Mouse (Mus musculus): ENCODE data around the gene Neu1. TPM values are rescaled to one million over a fixed set of nuclear protein-coding genes. Genes with fewer than 3 reads are reported as not detected.

Neu1 gene
- 10 to 100 TPM; 10.8 to 10.9 TPM for total RNA-seq (2021)
- long read RNA-seq, experiment 1, transcript Neu1-201 (6 exons, 2,474 nt): major isoform, 10 of 14 reads
- long read RNA-seq, experiment 1, partial matches to known transcripts: 3 of 14 reads
- long read RNA-seq, experiment 1, other reads (novel, unspliced or antisense): 1 of 14 reads
- long read RNA-seq, experiment 2, transcript Neu1-201 (6 exons, 2,474 nt): major isoform, 16 of 20 reads
- long read RNA-seq, experiment 2, partial matches to known transcripts: 1 of 20 reads
- long read RNA-seq, experiment 2, other reads (novel, unspliced or antisense): 2 of 20 reads

- peak; percentile 95 to 99 for DNase-seq (ENCODE audit: low spot score in 2 of 2)
Measured at GRCm38 (mm10) chr17:34931061-34931734, at the start of gene Neu1. Gene Neu1 (plus strand): TSS chr17:34931253.

GRCm38 (mm10) chr17:34881683-34882310, 49.3 kb upstream of the Neu1 start, which contains the start of gene Gm20547:
Gene Gm20547 (minus strand): TSS chr17:34882042.
- no peak for DNase-seq (ENCODE audit: low spot score in 2 of 2)

DNA sequence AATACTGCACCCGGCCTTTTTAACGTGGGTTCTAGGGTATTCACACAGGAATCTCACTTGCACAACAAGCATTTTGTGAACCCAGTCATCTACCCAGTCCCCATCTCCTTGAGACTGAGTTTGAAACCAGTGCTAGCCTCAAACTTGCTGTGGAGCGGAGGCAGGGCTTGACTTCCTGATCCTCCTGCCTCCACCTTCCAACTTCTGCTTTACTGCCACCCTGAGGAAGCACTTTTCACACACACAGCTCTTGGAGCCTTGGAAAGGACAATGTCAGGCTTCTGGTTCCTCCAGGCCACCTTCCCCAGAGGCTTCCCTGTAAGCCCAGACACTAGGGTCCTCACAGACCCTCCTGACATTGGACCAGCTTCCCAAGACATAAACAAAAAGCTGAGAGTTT, 47.7 kb upstream of the Neu1 start:
- no peak for DNase-seq (ENCODE audit: low spot score in 2 of 2)

DNA sequence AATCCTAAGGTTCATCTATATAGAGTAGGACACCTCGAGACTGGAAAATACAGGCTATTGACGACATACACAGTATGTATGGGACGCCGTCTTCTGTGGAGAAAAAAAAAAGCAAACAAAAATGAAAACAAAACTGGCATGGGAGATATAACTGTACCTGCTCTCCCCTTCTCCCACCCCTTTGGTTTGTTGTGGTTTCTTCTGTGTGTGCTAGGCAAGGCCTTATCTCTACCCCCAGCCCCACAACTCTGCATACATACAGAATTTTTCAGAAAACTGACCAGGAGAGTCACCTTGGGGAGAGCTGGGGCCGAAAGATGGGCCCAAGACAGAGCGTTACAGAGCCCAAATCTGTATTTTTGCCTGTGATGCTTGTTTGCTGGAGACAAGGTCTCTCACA, 46.3 kb upstream of the Neu1 start:
- no peak for DNase-seq (ENCODE audit: low spot score in 2 of 2)

GRCm38 (mm10) chr17:34885615-34886014, 45.4 kb upstream of the Neu1 start:
- no peak for DNase-seq (ENCODE audit: low spot score in 2 of 2)

DNA sequence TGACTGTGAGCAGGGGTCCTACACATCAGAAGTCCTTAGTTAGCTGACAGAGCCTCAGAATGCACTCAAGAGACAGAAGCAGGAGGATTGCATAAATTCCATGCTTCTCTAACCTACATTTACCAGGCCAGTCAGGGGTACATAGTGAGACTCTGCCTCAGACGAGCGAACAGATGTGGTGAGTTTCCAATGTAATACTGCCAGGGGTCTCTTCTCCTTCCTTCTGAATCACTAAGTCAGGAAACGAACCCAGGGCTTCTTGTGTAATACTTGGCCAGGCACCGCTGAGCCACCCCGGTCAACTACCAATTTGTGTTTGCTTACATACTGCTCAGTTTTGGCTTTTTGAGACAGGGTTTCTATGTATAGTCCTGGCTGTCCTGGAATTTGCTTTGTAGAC, 43.1 kb upstream of the Neu1 start:
- DNase-seq (ENCODE audit: low spot score in 2 of 2): no peak

GRCm38 (mm10) chr17:34890074-34890743, 40.8 kb upstream of the Neu1 start:
- DNase-seq (ENCODE audit: low spot score in 2 of 2): no peak

DNA sequence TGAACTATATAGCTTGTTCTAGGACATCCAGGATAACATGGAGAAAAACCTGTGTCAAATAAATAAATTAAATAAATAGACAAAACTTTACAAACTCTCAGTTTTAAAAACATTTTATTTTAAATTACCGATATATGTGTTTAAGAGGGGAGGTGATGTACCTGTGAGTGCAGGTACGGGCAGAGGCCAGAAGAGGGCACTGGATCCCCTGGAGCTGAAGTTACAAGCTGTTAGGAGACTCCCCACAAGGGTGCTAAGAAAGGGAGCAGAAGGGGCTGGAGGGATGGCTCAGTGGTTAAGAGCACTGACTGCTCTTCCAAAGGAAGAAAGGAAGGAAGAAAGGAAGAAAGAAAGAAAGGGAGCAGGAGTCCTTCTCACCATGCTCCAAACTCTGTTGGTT, 39.7 kb upstream of the Neu1 start:
- no peak for DNase-seq (ENCODE audit: low spot score in 2 of 2)

GRCm38 (mm10) chr17:34893072-34893824, 37.8 kb upstream of the Neu1 start:
- no peak for DNase-seq (ENCODE audit: low spot score in 2 of 2)

DNA sequence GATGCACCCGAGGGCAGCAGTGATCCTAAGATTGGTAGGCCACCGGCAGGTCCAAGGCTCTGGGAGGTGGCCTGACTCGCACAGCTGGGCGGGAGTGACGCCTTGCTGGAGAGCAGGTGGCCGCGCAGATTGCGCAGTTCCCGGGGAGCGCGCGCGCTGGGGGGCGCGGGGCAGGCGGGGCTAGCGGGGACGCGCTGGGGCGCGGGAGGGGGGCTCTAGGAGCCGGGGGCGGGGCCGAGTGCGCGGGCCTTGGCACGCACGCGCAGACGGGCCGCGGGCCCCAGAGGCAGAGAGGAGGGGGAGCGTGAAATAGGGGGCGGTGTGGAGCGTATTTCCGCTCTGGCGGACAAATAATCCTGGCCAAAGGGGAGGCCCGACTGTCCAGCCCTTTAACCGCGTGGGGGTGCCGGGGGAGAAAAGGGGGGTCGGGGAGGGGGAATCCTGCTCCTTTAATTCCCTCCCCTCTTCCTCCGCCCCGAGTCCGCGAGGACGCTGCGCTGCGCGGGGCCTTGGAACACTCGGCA, 36.9 kb upstream of the Neu1 start:
- peak; percentile 91 to 94 for DNase-seq (ENCODE audit: low spot score in 2 of 2)

GRCm38 (mm10) chr17:34894801-34895530, 36.1 kb upstream of the Neu1 start:
- DNase-seq (ENCODE audit: low spot score in 2 of 2): peak in 1 of 2 experiments; percentile 60

GRCm38 (mm10) chr17:34895724-34896123, 35.3 kb upstream of the Neu1 start:
- DNase-seq (ENCODE audit: low spot score in 2 of 2): no peak

DNA sequence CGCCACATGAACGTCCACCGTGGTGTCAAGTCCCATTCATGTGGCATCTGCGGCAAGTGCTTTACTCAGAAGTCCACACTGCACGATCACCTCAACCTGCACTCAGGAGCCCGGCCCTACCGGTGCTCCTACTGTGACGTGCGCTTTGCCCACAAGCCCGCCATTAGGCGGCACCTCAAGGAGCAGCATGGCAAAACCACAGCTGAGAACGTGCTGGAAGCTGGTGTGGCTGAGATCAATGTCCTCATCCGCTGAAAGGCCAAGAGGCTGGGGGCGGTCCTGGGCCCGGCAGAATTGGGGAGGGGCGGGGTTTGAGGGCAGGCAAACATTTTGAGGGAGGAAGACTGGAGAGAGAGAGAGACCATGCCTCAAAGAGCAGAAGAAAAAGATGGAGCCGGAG, 34.7 kb upstream of the Neu1 start:
- DNase-seq (ENCODE audit: low spot score in 2 of 2): no peak

GRCm38 (mm10) chr17:34897373-34898159, 33.5 kb upstream of the Neu1 start:
- DNase-seq (ENCODE audit: low spot score in 2 of 2): peak in 1 of 2 experiments; percentile 53

- DNase-seq (ENCODE audit: low spot score in 2 of 2): peak; percentile 68 to 85
Measured at GRCm38 (mm10) chr17:34898160-34898586, 32.9 kb upstream of the Neu1 start, which contains the start of the genes C2 and Ehmt2. Gene C2 (minus strand): TSS chr17:34898265. Gene Ehmt2 (plus strand): TSS chr17:34898469.

DNA sequence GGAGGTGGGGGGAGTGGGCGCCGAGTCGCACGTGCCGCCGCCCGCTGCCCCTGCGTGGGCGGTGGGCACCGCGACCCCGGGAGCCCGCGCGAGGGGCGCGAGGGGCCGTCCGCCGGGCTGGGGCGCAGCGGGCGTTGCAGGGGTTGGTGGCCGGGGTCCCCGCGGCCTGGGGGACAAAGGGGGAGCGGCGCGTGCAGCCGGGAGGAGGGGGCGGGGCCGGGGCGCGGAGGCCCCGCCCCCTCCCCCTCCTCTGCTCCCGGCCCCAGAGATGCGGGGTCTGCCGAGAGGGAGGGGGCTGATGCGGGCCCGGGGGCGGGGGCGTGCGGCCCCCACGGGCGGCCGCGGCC, 32.4 kb upstream of the Neu1 start:
- DNase-seq (ENCODE audit: low spot score in 2 of 2): peak in 1 of 2 experiments; percentile 47

DNA sequence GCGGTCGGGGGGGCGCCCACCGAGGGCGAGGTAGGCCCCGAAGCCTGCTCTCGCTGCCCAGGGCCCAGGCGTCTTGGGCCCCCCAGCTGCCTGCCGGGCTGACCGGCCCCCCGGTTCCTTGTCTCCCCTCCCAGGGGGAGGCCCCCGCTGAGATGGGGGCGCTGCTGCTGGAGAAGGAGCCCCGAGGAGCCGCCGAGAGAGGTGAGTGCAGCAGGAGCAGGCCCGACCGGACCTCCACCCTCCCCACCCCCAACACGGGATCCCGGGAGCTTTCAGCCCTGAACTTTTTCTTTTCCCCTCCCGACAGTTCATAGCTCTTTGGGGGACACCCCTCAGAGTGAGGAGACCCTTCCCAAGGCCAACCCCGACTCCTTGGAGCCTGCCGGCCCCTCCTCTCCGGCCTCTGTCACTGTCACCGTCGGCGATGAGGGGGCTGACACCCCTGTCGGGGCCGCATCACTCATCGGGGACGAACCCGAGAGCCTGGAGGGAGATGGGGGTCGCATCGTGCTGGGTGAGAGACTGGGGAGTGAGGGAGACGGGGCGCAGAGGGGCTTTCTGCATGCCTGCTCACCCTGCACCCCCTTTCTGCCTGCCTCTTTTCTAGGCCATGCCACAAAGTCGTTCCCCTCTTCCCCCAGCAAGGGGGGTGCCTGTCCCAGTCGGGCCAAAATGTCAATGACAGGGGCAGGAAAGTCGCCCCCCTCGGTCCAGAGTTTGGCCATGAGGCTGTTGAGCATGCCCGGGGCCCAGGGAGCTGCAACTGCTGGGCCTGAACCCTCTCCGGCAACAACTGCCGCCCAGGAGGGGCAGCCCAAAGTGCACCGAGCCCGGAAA, 31.8 kb upstream of the Neu1 start:
- DNase-seq (ENCODE audit: low spot score in 2 of 2): peak in 1 of 2 experiments; percentile 57

DNA sequence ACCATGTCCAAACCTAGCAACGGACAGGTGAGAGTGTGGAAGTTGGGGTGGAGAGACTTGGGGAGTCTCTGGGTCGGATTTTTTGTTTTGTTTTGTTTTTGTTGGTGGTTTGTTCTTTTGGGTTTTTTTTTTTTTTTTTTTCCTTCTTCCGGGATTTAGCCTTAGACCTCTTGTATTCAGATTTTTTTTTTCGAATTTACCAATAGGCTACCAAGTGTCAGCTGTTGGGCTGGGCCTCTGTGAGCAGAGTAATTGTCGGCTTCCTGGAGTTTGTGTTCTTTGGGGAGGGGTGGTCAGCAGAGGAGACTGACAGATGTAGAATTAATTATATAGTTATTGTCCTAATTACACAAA, 31.2 kb upstream of the Neu1 start:
- DNase-seq (ENCODE audit: low spot score in 2 of 2): no peak

Data from gastrocnemius, postnatal 4 days (tissue).